Mouse (Mus musculus): ENCODE results near the gene Bmp7. TPM values are rescaled to one million over a fixed set of nuclear protein-coding genes. Genes with fewer than 3 reads are reported as not detected.

Bmp7 gene
- polyA plus RNA-seq, 1 experiment from 2014 or later = 16.9 TPM

DNA sequence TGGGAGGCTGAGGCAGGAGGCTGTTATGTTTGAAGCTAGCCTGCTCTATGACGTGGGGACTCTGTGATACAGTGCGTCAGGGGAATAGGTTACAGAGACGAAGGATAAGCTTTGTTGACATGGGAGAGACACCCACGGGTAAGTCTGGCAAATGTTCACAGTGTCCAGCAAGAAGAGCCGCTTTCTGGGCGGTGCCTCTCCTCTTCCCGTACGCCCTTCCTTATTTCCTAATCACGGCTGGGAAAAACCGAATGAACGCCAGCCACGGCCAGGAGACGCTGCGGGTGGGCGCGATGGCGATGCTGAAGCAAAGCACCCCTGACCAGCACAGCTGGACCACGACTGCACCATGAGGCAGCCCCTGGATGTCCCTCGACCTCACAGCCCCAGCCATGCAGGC lies 77.7 kb downstream of the Bmp7 start:
- no peak overlapping the region for H3K4me3 ChIP-seq
- H3K27ac ChIP-seq (replicated peaks) = no peak overlapping the region
- no peaks in the 10 kb centered on the region for H3K9me3 ChIP-seq
- H3K9ac ChIP-seq = no peak overlapping the region
- H3K4me2 ChIP-seq = no peak overlapping the region; the same call in 1 of the 2 replicates
- H3K27me3 ChIP-seq = no peaks in the 10 kb centered on the region
- H3K36me3 ChIP-seq = no peaks in the 10 kb centered on the region
- WGBS = 80% methylated on average over 19 of the region's 19 CpGs
- ATAC-seq (ENCODE audit: low read depth) = no peak
- H3K4me1 ChIP-seq (replicated peaks) = peaks cover 17% of the 10 kb centered on the region

DNA sequence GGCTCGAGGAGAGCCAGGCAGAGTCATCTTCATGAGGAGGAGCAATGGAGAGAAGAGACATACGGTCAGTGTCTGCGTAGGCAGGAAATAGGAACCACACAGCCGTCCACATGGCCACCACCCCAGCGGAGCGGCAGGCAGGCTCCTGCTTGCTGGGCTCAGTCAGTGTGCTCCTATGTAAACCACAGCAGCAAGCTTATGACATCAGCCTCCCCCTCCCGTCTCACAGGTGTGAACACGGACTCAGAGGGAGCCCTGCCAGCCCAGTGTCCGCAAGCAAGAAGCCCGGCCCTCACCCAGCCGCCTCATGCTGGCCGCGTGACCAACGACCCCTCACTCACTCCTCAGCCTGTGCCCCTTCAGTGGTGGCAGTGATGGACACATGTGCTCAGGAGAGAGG lies 78.5 kb downstream of the Bmp7 start:
- 83% methylated on average over 14 of the region's 14 CpGs for whole genome bisulfite sequencing
- Histone ChIP-seq H3K9ac (no peak overlapping the region), H3K4me1 (replicated peaks) (peaks cover 13% of the 10 kb centered on the region), H3K27me3 (no peaks in the 10 kb centered on the region), H3K4me3 (no peak overlapping the region), H3K36me3 (no peaks in the 10 kb centered on the region), H3K9me3 (no peaks in the 10 kb centered on the region), H3K27ac (replicated peaks) (no peak overlapping the region), H3K4me2 (no peak overlapping the region)
- no peak for ATAC-seq (ENCODE audit: low read depth)

DNA sequence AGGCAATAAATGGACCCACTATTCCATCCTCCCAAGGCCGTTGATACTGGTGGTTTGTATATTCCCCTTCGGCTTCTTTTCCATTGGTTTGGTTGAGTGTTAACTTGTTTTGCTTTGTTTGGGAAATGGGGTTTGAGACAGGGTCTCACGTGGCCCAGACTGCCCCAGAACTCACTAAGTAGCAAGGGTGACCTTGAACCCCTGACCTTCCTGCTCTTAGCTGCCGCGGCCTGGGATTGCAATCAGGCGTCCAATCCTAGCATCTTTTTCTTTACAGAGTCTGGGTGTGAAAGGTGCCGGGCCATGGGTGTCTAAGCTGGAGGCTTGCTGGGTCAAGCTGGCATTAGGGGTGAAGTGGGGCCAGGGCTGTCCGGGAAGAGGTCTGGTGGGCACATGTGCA lies 79.5 kb downstream of the Bmp7 start:
- no peak for ATAC-seq (ENCODE audit: low read depth)
- no peak overlapping the region for H3K27ac ChIP-seq (replicated peaks)
- 84% methylated on average over 8 of the region's 8 CpGs for WGBS
- no peak overlapping the region for H3K4me2 ChIP-seq
- no peak overlapping the region for H3K9ac ChIP-seq
- H3K4me3 ChIP-seq = no peak overlapping the region
- no peaks in the 10 kb centered on the region for H3K9me3 ChIP-seq
- no peaks in the 10 kb centered on the region for H3K36me3 ChIP-seq
- peaks cover 13% of the 10 kb centered on the region for H3K4me1 ChIP-seq (replicated peaks)
- H3K27me3 ChIP-seq = no peaks in the 10 kb centered on the region

DNA sequence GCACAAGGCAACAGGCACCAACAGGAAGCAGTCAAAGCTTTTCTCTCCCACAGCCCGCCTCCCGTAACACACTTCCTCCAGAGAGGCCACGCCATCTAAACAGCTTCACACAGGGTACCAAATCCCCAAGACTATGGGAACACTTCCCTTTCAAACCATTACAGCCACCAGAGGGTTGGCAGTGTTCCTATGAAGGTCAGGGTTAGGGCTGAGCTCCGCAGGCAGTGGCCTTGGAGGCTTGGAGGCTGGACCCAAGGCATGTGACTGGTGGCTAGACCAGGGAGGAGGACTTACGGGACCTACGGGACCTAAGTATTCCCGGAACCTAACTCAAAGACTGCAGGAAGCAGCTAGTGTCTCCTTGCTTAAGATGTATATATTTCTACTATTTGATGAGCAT lies 80.0 kb downstream of the Bmp7 start:
- Histone ChIP-seq H3K4me1 (replicated peaks) (peaks cover 13% of the 10 kb centered on the region), H3K27ac (replicated peaks) (no peak overlapping the region), H3K9ac (no peak overlapping the region), H3K27me3 (no peaks in the 10 kb centered on the region), H3K4me2 (no peak overlapping the region), H3K36me3 (no peaks in the 10 kb centered on the region), H3K9me3 (no peaks in the 10 kb centered on the region), H3K4me3 (no peak overlapping the region)
- no peak for ATAC-seq (ENCODE audit: low read depth)
- 86% methylated on average over 7 of the region's 7 CpGs for WGBS

DNA sequence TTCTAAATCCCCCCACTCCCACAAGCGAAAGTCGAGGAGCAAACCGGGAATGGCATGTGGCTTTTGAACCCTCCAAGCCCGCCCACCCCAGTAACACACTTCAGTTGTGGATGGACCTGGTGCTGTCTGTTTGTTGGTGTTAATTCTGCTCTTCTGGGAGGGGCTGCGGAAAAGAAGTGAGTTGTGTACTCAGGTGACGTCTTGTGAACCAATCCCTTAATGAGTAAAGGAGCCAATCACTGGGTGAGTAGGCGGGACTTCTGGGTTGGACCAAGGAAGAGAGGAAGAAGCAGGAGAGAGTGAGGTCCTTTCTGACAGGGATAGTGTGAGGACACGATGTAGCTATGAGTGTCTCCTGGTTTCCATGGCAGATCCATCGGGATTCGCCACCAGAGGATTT lies 83.1 kb downstream of the Bmp7 start:
- H3K9ac ChIP-seq = no peak overlapping the region
- H3K36me3 ChIP-seq = no peaks in the 10 kb centered on the region
- no peak overlapping the region for H3K27ac ChIP-seq (replicated peaks)
- no peak overlapping the region for H3K4me3 ChIP-seq
- no peak for ATAC-seq (ENCODE audit: low read depth)
- no peak overlapping the region for H3K4me2 ChIP-seq
- H3K4me1 ChIP-seq (replicated peaks) = 0 out of 2 replicates have a peak, but pooled peaks cover 1% of the 10 kb centered on the region
- 66% methylated on average over 10 of the region's 10 CpGs for WGBS
- no peaks in the 10 kb centered on the region for H3K27me3 ChIP-seq
- no peaks in the 10 kb centered on the region for H3K9me3 ChIP-seq

GRCm38 (mm10) chr2:172856549-172856948 lies 83.6 kb downstream of the Bmp7 start:
- H3K27me3 ChIP-seq = no peaks in the 10 kb centered on the region
- H3K4me2 ChIP-seq = no peak overlapping the region
- no peak overlapping the region for H3K9ac ChIP-seq
- H3K4me3 ChIP-seq = no peak overlapping the region
- no peak overlapping the region for H3K27ac ChIP-seq (replicated peaks)
- 0 out of 2 replicates have a peak, but pooled peaks cover 6% of the 10 kb centered on the region for H3K4me1 ChIP-seq (replicated peaks)
- H3K9me3 ChIP-seq = no peaks in the 10 kb centered on the region
- 73% methylated on average over 2 of the region's 2 CpGs for WGBS
- H3K36me3 ChIP-seq = no peaks in the 10 kb centered on the region
- no peak for ATAC-seq (ENCODE audit: low read depth)

DNA sequence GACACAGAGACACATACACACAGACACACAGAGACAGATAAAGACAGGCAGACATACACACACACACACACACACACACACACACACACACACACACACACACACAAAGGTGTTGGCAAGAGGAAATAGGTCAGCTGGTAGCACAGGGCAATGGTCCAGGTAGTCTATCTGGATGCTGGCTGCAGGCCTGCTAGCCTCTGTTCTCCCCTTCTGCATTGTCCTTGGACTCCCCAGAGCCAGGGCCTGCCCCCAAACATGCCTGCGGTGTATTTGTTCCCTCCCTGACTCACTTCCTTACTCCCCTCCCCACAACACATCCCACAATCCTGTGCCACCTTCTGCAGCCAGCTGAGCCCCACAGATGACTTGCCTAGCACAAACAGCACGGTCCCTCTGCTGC lies 86.0 kb downstream of the Bmp7 start:
- ATAC-seq (ENCODE audit: low read depth) = no peak
- Histone ChIP-seq H3K4me1 (replicated peaks) (peaks cover 6% of the 10 kb centered on the region; the same call in 1 of the 2 replicates), H3K36me3 (no peaks in the 10 kb centered on the region), H3K27me3 (no peaks in the 10 kb centered on the region; the same call in 1 of the 2 replicates), H3K9me3 (no peaks in the 10 kb centered on the region), H3K27ac (replicated peaks) (no peak overlapping the region), H3K9ac (no peak overlapping the region), H3K4me2 (no peak overlapping the region), H3K4me3 (no peak overlapping the region)
- WGBS = 70% methylated on average over 2 of the region's 2 CpGs

DNA sequence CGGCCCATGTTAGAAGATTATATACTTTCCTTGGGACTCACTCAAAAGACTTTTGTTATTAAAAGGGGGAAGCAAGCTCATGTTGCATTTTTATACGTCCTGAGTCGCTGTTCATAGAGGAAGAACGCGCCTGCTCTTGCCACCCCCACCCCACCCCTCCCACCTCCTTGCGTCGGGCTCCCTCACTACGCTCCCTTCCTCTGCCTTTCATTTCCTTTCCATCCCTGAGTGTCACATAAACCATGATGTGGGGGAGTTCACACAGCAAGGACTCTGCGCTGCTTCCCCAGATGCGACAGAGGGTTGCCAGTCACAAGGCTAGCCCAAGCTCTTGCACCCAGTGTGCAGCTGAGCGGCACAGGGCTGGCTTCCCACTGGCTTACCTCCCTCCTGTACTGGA lies 88.3 kb downstream of the Bmp7 start:
- Histone ChIP-seq H3K9ac (no peak overlapping the region), H3K4me1 (replicated peaks) (peaks cover 15% of the 10 kb centered on the region; the same call in 1 of the 2 replicates), H3K27ac (replicated peaks) (no peak overlapping the region), H3K27me3 (no peaks in the 10 kb centered on the region; the same call in 1 of the 2 replicates), H3K36me3 (no peaks in the 10 kb centered on the region), H3K4me2 (no peak overlapping the region), H3K4me3 (no peak overlapping the region), H3K9me3 (no peaks in the 10 kb centered on the region)
- WGBS = 77% methylated on average over 11 of the region's 11 CpGs
- no peak for ATAC-seq (ENCODE audit: low read depth)

- Histone ChIP-seq H3K27ac (replicated peaks) (no peak overlapping the region), H3K4me1 (replicated peaks) (peaks cover 15% of the 10 kb centered on the region; the same call in 1 of the 2 replicates), H3K9me3 (no peaks in the 10 kb centered on the region), H3K4me2 (no peak overlapping the region), H3K27me3 (no peaks in the 10 kb centered on the region; the same call in 1 of the 2 replicates), H3K36me3 (no peaks in the 10 kb centered on the region), H3K4me3 (no peak overlapping the region), H3K9ac (no peak overlapping the region)
- no peak for ATAC-seq (ENCODE audit: low read depth)
- 51% methylated on average over 6 of the region's 6 CpGs for WGBS
Measured at GRCm38 (mm10) chr2:172848193-172848592, 91.9 kb downstream of the Bmp7 start.

DNA sequence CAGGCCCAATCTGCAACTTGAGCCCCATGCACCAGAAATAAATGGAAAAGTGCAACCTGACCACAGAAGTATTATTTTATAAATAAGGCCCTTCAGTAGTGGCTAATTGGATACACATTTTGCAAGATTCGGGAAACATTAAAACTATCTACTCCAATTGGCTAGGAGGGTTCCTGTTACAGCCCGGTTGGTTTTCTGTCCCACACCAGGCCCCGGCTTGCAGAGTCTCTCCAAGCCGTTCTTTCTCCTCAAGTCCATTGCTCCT lies 93.9 kb downstream of the Bmp7 start:
- Histone ChIP-seq H3K9ac (no peak overlapping the region), H3K4me2 (no peak overlapping the region), H3K4me1 (replicated peaks) (peaks cover 12% of the 10 kb centered on the region; the same call in 1 of the 2 replicates), H3K9me3 (no peaks in the 10 kb centered on the region), H3K27ac (replicated peaks) (no peak overlapping the region), H3K4me3 (no peak overlapping the region), H3K27me3 (no peaks in the 10 kb centered on the region; the same call in 1 of the 2 replicates), H3K36me3 (no peaks in the 10 kb centered on the region)
- ATAC-seq (ENCODE audit: low read depth) = no peak
- 70% methylated on average over 4 of the region's 4 CpGs for WGBS

DNA sequence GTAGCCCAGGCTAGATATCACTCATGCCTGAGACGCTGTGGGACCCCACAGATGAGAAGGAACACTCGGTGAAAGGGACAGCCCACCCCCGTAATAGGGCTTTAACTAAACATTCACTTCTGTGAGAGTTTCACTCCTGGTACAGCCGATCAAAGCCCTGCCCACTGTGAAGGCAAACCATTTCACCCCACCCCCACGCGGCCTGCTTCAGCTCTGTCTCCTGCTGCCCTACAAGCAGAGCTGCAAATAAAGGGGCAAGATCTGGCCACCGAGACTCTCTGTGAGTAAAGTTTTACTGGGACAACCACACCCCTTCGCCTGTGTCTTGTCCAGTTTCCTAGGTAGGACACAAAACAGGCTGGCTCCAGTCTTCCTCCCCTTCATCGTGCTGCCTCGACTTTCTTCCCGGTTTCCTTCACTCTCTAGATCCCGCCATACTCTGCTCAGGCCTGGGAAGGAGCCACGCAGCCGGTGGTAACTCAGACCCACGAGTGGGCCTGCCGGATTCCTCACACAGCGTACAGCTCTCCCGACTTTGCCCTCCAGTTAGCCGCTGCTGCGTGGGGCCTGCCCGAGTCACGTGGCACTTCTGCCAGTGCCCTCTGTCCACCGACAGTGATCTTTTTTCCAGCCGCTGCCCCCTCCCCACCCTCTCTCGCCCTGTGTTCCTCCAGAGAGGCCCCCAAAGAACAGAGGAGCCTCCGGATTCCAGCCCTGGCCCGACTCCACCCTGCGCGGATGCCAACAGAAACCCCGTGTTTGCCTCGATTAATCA lies 94.4 kb downstream of the Bmp7 start:
- Histone ChIP-seq H3K4me1 (replicated peaks) (peaks cover 16% of the 10 kb centered on the region; the same call in 1 of the 2 replicates), H3K9ac (no peak overlapping the region)

GRCm38 (mm10) chr2:172843903-172844302 lies 96.2 kb downstream of the Bmp7 start:
- Histone ChIP-seq H3K4me2 (no peak overlapping the region), H3K9ac (no peak overlapping the region), H3K4me3 (no peak overlapping the region), H3K4me1 (replicated peaks) (peaks cover 22% of the 10 kb centered on the region), H3K27ac (replicated peaks) (no peak overlapping the region), H3K9me3 (no peaks in the 10 kb centered on the region), H3K27me3 (no peaks in the 10 kb centered on the region), H3K36me3 (no peaks in the 10 kb centered on the region)
- WGBS = 85% methylated on average over 9 of the region's 9 CpGs
- no peak for ATAC-seq (ENCODE audit: low read depth)

More for the DNA sequence above, 94.4 kb downstream of the Bmp7 start:
- Histone ChIP-seq H3K27me3 (no peaks in the 10 kb centered on the region), H3K36me3 (no peaks in the 10 kb centered on the region), H3K27ac (replicated peaks) (no peak overlapping the region), H3K4me2 (no peak overlapping the region), H3K4me3 (no peak overlapping the region), H3K9me3 (no peaks in the 10 kb centered on the region)
- ATAC-seq (ENCODE audit: low read depth) = no peak
- 68% methylated on average over 31 of the region's 31 CpGs for WGBS

DNA sequence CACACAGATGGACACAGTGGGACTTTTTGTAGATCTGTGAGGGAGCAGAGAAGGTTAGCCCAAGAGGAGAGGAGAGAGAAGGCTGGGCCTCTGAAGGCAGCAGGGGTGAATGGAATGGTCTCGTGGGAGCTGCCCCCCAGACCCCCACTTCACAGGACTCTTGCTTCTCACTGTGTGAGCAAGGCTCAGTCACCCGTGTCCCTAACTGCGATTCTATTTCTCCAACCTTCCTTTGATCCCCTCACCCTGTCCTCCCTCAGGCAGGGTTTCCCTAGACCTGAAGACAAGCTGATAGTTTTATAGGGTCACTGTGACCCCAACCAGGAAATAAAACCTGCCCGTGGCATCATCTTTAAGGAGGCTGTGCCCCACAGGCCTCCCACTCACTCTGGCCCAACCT lies 97.8 kb downstream of the Bmp7 start:
- no peaks in the 10 kb centered on the region for H3K27me3 ChIP-seq
- H3K36me3 ChIP-seq = no peaks in the 10 kb centered on the region
- no peak overlapping the region for H3K4me2 ChIP-seq
- no peak overlapping the region for H3K4me3 ChIP-seq
- H3K9me3 ChIP-seq = no peaks in the 10 kb centered on the region
- ATAC-seq (ENCODE audit: low read depth) = no peak
- H3K27ac ChIP-seq (replicated peaks) = no peak overlapping the region
- H3K9ac ChIP-seq = no peak overlapping the region
- peaks cover 26% of the 10 kb centered on the region for H3K4me1 ChIP-seq (replicated peaks)
- WGBS = 74% methylated on average over 4 of the region's 4 CpGs
